ENCODE assay signal across 8 mouse cellular contexts in the genomic region with DNA sequence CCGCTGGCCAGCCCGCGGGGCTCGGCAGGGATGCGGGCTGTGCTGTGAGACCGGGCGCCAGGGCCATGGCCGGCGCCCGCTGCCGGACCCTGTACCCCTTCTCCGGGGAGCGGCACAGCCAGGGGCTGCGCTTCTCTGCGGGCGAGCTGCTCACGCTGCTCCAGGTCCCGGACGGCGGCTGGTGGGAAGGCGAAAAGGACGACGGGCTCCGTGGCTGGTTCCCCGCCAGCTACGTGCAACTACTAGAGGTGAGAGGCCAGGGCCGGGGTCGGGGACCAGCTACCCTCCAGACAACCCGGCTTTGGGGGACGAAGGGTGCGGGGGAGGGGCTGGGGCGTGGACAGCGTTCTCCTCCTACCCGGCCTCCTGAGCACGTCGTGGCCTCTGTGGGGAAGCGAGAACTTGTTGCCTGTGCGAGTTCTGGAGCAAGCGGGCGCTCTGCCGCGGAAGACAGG. TPM values are rescaled to one million over a fixed set of nuclear protein-coding genes. Genes with fewer than 3 reads are reported as not detected.
DNase-seq lines count a peak whose midpoint lies in the region; ATAC-seq and TF ChIP-seq lines count a peak whose summit lies in the region.

No protein-coding gene starts in this region.

- peaks cover 22% of the 10 kb centered on the region; the same call in 1 of the 2 replicates for H3K27me3 ChIP-seq in heart, embryonic 13.5 days (replicated peaks)

- peak overlapping the region; percentile 66 for H3K4me3 ChIP-seq in left cerebral cortex, adult 2 months
- peak overlapping the region; percentile 76 for H3K4me3 ChIP-seq in heart, embryonic 13.5 days

- peaks cover 32% of the 10 kb centered on the region for H3K4me1 ChIP-seq in heart, embryonic 13.5 days

- ATAC-seq in heart, embryonic 13.5 days (ENCODE audit: extremely low read depth, insufficient number of reproducible peaks, low FRiP score, low TSS enrichment), result peak; percentile 32; the same call in 1 of the 2 replicates
- no peak for ATAC-seq in activated CD4-positive, CD25-positive, alpha-beta regulatory T cell, adult 4 months

- no peak for TF ChIP-seq CTCF in left cerebral cortex, adult 2 months (IDR thresholded peaks at IDR 0.05)

- H3K27ac ChIP-seq in left cerebral cortex, adult 2 months, result peak overlapping the region; percentile 80
- H3K27ac ChIP-seq in heart, embryonic 13.5 days (replicated peaks), result no peak overlapping the region

- no peaks in the 10 kb centered on the region for H3K36me3 ChIP-seq in heart, embryonic 13.5 days

- peak in 1 of 2 experiments; percentile 20 for DNase-seq in left cerebral cortex, adult 2 months (ENCODE audit: extremely low spot score in 1 of 2, low spot score in 2 of 2)
- DNase-seq in left cerebral cortex, adult 11 months (ENCODE audit: low spot score), result no peak
- peak; percentile 37 for DNase-seq in embryo, embryonic 10 days (ENCODE audit: low spot score)
- peak; percentile 20 to 57 for DNase-seq in kidney, postnatal 36 days
- DNase-seq in mesoderm, embryonic 11.5 days (ENCODE audit: low read depth, low spot score), result peak; percentile 24
- DNase-seq in testis, postnatal 14 days (ENCODE audit: low spot score), result peak; percentile 14

- no peaks in the 10 kb centered on the region for H3K9me3 ChIP-seq in heart, embryonic 13.5 days

- intact Hi-C loops in left cerebral cortex, adult 2 months (cut with DNase I), result loop anchor here (5.0 kb wide), 1 partner anchor 343 kb away; no protein-coding TSS in a partner anchor

- peak overlapping the region; percentile 84 for H3K4me2 ChIP-seq in heart, embryonic 13.5 days

- WGBS in heart, embryonic 13.5 days, result 2% methylated on average over 42 of the region's 42 CpGs

- peak overlapping the region; percentile 85 for H3K9ac ChIP-seq in heart, embryonic 13.5 days

RNA-seq across cellular contexts. Expression of a gene that starts 0.3 kb away (rescaled TPM):
- 100 to 1,000 TPM; 539 to 559 TPM for total RNA-seq in left cerebral cortex, adult 2 months (2021)
- polyA plus RNA-seq in heart, embryonic 13.5 days (2015; fragmentation: Nextera tagmentation; extraction: Ambion mirVana), result 8.4 and 9.0 TPM in 2 replicates
- under 1 TPM; 0.34 to 0.52 TPM for polyA plus RNA-seq in activated CD4-positive, CD25-positive, alpha-beta regulatory T cell, adult 4 months (2017; shearing (Covaris generic))
